Mouse (Mus musculus) liver, postnatal 0 days (tissue): Measurements from ENCODE around the gene Rack1.

Experiments used
- CTCF ChIP-seq: sonication (generic); IDR thresholded peaks from 2 replicates; pipeline ENCODE4 v1.5.1; 2016; ENCODE audit warnings: antibody characterized with exemption, low read depth
- EP300 ChIP-seq: IDR thresholded peaks from 2 replicates; pipeline ENCODE4 v1.6.1; 2016; ENCODE audit warnings: antibody characterized with exemption, low read depth, mild to moderate bottlenecking

DNA sequence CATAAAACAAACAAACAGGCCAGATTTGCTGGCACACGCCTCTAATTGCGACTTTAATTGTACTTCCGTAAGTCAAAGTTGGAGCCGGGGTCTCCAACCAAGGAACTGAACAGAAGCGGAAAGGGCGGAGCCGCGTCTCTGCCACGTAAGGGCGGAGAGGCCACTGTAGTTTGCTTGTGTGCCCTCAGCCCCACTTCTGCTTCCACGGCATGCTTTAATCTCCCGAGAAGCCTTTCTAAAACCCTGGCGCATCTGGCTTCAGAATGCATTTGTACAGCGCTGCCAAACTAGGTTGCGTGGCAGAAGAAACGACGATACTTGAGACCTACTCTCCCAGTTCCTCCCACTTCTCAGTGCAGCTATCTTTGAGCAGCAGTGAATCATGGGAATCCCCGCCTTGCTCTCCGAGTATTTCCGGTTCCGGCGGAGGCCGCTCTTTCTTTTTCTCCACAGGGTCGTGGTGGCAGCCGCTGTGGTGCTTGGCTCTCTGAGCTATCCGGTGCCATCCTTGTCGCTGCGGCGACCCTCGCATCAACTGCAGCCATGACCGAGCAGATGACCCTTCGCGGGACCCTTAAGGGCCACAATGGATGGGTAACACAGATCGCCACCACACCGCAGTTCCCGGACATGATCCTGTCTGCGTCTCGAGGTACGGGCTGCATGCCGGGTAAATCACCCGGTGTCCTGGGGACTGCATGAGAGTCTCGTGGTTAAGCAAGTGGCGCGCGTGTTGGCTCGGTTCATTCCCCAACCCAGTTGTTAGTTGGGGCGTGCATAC, at the start of gene Rack1:
- TF ChIP-seq CTCF (no peak), EP300 (peak; percentile 64)
